Mouse (Mus musculus): ENCODE data around the gene Nup107.

GRCm38 (mm10) chr10:117742618-117743017 is 49.9 kb downstream of the Nup107 start:
- no peak for TF ChIP-seq CTCF (IDR thresholded peaks at IDR 0.05; ENCODE audit: insufficient read depth, low read length)
- no peak for TF ChIP-seq POLR2A (IDR thresholded peaks at IDR 0.05; ENCODE audit: borderline replicate concordance, extremely low read depth, low read depth, low read length)

All from lung, adult 2 months (tissue).